Mouse (Mus musculus) ES-E14 (cell line): Measurements from ENCODE around the gene Dynll1.

Experiments used
- CHD2 ChIP-seq: IDR thresholded peaks from 2 replicates; pipeline ENCODE4 v1.6.1; 2014; ENCODE audit warnings: mild to moderate bottlenecking, low read depth, low read length, inconsistent platforms
- HCFC1 ChIP-seq: IDR thresholded peaks from 2 replicates; pipeline ENCODE4 v1.6.1; 2012; ENCODE audit warnings: low read length, inconsistent platforms, borderline replicate concordance; ENCODE audit not compliant: insufficient read depth

GRCm38 (mm10) chr5:115256909-115257546, 43.8 kb downstream of the Dynll1 start:
- no peak for TF ChIP-seq HCFC1
- no peak for TF ChIP-seq CHD2
